Mouse (Mus musculus): ENCODE measurements around the gene Spire2.

- TF ChIP-seq CTCF (IDR thresholded peaks at IDR 0.05; ENCODE audit: low read depth) (no peak), EP300 (IDR thresholded peaks at IDR 0.05; ENCODE audit: low read depth) (no peak)
Observed at GRCm38 (mm10) chr8:123329961-123330360, 2.6 kb upstream of the Spire2 start.

Data from liver, postnatal 0 days (tissue).